In genomic region chr14:121797457-121798410, GRCm38 (mm10) we compare ENCODE assay signal across 7 mouse cellular contexts. TPM values are rescaled to one million over a fixed set of nuclear protein-coding genes. Genes with fewer than 3 reads are reported as not detected.
A peak's percentile ranks its signal among the peaks of the same experiment; 100 is the strongest.
DNase-seq lines count a peak whose midpoint lies in the region; ATAC-seq and TF ChIP-seq lines count a peak whose summit lies in the region.

TSS of gene Dock9 (minus strand) at chr14:121797837.

- peak; percentile 97 for DNase-seq in adrenal gland, postnatal 10 days
- DNase-seq in embryonic facial prominence, embryonic 10.5 days (ENCODE audit: low spot score), result peak; percentile 97
- DNase-seq in gonadal fat pad, adult 2 months (ENCODE audit: low read depth), result peak; percentile 40
- peak; percentile 86 for DNase-seq in left cerebral cortex, postnatal 4 days

- H3K4me1 ChIP-seq in embryonic facial prominence, embryonic 10.5 days, result peaks cover 14% of the 10 kb centered on the region
- H3K4me1 ChIP-seq in intestine, postnatal 0 days (replicated peaks; ENCODE audit: control insufficient read depth, insufficient read depth, low read length), result peaks cover 7% of the 10 kb centered on the region; the same call in 1 of the 2 replicates
- peaks cover 9% of the 10 kb centered on the region; the same call in 1 of the 2 replicates for H3K4me1 ChIP-seq in midbrain, embryonic 12.5 days
- 0 out of 2 replicates have a peak, but pooled peaks cover 4% of the 10 kb centered on the region for H3K4me1 ChIP-seq in small intestine, adult 2 months (ENCODE audit: control insufficient read depth, insufficient read depth, insufficient read length, low read length)

- peak within 1 kb of the TSS; percentile 83 for H3K27ac ChIP-seq in embryonic facial prominence, embryonic 10.5 days (replicated peaks)
- H3K27ac ChIP-seq in intestine, postnatal 0 days (ENCODE audit: low read depth, low read length), result peak within 1 kb of the TSS; percentile 96
- peak within 1 kb of the TSS; percentile 78 for H3K27ac ChIP-seq in midbrain, embryonic 12.5 days (replicated peaks)
- peak within 1 kb of the TSS; percentile 94 for H3K27ac ChIP-seq in small intestine, adult 2 months (ENCODE audit: insufficient read depth, low read depth, low read length)

- H3K9me3 ChIP-seq in embryonic facial prominence, embryonic 10.5 days, result no peaks in the 10 kb centered on the region
- H3K9me3 ChIP-seq in intestine, postnatal 0 days (ENCODE audit: control insufficient read depth), result no peaks in the 10 kb centered on the region
- no peaks in the 10 kb centered on the region for H3K9me3 ChIP-seq in midbrain, embryonic 12.5 days

- intact Hi-C loops in left cerebral cortex, postnatal 4 days (cut with DNase I), result no loop called here

- peaks cover 33% of the 10 kb centered on the region for H3K27me3 ChIP-seq in embryonic facial prominence, embryonic 10.5 days (replicated peaks; ENCODE audit: low read depth, poor library complexity, severe bottlenecking)
- H3K27me3 ChIP-seq in intestine, postnatal 0 days (replicated peaks; ENCODE audit: control insufficient read depth, insufficient read depth, low read length), result no peaks in the 10 kb centered on the region
- peaks cover 29% of the 10 kb centered on the region for H3K27me3 ChIP-seq in midbrain, embryonic 12.5 days
- no peaks in the 10 kb centered on the region for H3K27me3 ChIP-seq in small intestine, adult 2 months (ENCODE audit: control insufficient read depth, insufficient read depth, low read length)

- WGBS in embryonic facial prominence, embryonic 10.5 days, result under 1% methylated on average over 106 of the region's 106 CpGs
- under 1% methylated on average over 101 of the region's 106 CpGs for WGBS in intestine, postnatal 0 days
- under 1% methylated on average over 97 of the region's 106 CpGs for WGBS in midbrain, embryonic 12.5 days
- WGBS in small intestine, adult 2 months, result under 1% methylated on average over 102 of the region's 106 CpGs

- H3K4me3 ChIP-seq in embryonic facial prominence, embryonic 10.5 days, result peak within 1 kb of the TSS; percentile 83
- peak within 1 kb of the TSS; percentile 74 for H3K4me3 ChIP-seq in intestine, postnatal 0 days (ENCODE audit: low read depth, low read length)
- H3K4me3 ChIP-seq in midbrain, embryonic 12.5 days, result peak within 1 kb of the TSS; percentile 76
- peak within 1 kb of the TSS; percentile 84 for H3K4me3 ChIP-seq in small intestine, adult 2 months (ENCODE audit: low read depth, low read length)

- peak within 1 kb of the TSS; percentile 92 for H3K4me2 ChIP-seq in intestine, postnatal 0 days (replicated peaks; ENCODE audit: low read depth)
- H3K4me2 ChIP-seq in midbrain, embryonic 12.5 days (replicated peaks), result peak within 1 kb of the TSS; percentile 90

- H3K36me3 ChIP-seq in embryonic facial prominence, embryonic 10.5 days (replicated peaks), result no peaks in the 10 kb centered on the region
- no peaks in the 10 kb centered on the region for H3K36me3 ChIP-seq in intestine, postnatal 0 days (ENCODE audit: control insufficient read depth, insufficient read depth)
- no peaks in the 10 kb centered on the region for H3K36me3 ChIP-seq in midbrain, embryonic 12.5 days
- H3K36me3 ChIP-seq in small intestine, adult 2 months (ENCODE audit: control insufficient read depth, insufficient read depth, low read length), result no peaks in the 10 kb centered on the region

- peak within 1 kb of the TSS; percentile 67 for H3K9ac ChIP-seq in intestine, postnatal 0 days (ENCODE audit: low read depth, low read length)
- peak within 1 kb of the TSS; percentile 64 for H3K9ac ChIP-seq in midbrain, embryonic 12.5 days (replicated peaks)

- peak; percentile 47; the same call in 1 of the 2 replicates for TF ChIP-seq POLR2A in small intestine, adult 2 months (IDR thresholded peaks at IDR 0.05; ENCODE audit: low read depth, low read length)

- TF ChIP-seq CTCF in intestine, postnatal 0 days (IDR thresholded peaks at IDR 0.05; ENCODE audit: low read depth), result peak; percentile 43; the same call in 1 of the 2 replicates
- no peak for TF ChIP-seq CTCF in small intestine, adult 2 months (IDR thresholded peaks at IDR 0.05; ENCODE audit: extremely low read depth, insufficient read length, insufficient replicate concordance, low read depth, low read length)

- peak; percentile 93 for ATAC-seq in intestine, postnatal 0 days
- ATAC-seq in midbrain, embryonic 12.5 days (ENCODE audit: low FRiP score, low read depth), result peak; percentile 88

RNA-seq across cellular contexts. Expression of gene Dock9, which starts in this region (rescaled TPM):
- total RNA-seq in adrenal gland, postnatal 10 days (2021), result 10 to 100 TPM; 32.3 to 40.2 TPM
- 4.0 and 4.1 TPM in 2 replicates for polyA plus RNA-seq in embryonic facial prominence, embryonic 10.5 days (2016; fragmentation: Nextera tagmentation; extraction: Ambion mirVana)
- 36.0 and 39.1 TPM in 2 replicates for polyA plus RNA-seq in gonadal fat pad, adult 2 months (2012; rRNA removed)
- polyA plus RNA-seq in intestine, postnatal 0 days (2015; fragmentation: Nextera tagmentation; extraction: Ambion mirVana), result 6.2 and 7.3 TPM in 2 replicates
- total RNA-seq in left cerebral cortex, postnatal 4 days (2021), result 100 to 1,000 TPM; 194 to 195 TPM
- polyA plus RNA-seq in midbrain, embryonic 12.5 days (2016; fragmentation: Nextera tagmentation; extraction: Ambion mirVana), result 5.4 and 5.5 TPM in 2 replicates
- polyA plus RNA-seq in small intestine, adult 2 months (2012; rRNA removed), result 3.8 and 5.7 TPM in 2 replicates

Comparison
In these comparisons a context has a peak if more than half of its experiments do, and no peak if none do; other contexts are left out.
1. Peak in every context shown above with its lines: DNase-seq, ATAC-seq, H3K4me3 ChIP-seq and H3K27ac ChIP-seq.
2. RNA of gene Dock9 (total RNA-seq): 194 to 195 TPM in left cerebral cortex, postnatal 4 days; 32.3 to 40.2 TPM in adrenal gland, postnatal 10 days; every median in the first group is over 4 times any median in the second.
3. DNase-seq: peak in every context shown above with its lines; median percentile 97 in adrenal gland, postnatal 10 days; 97 in embryonic facial prominence, embryonic 10.5 days; 86 in left cerebral cortex, postnatal 4 days; 40 in gonadal fat pad, adult 2 months.